Mouse (Mus musculus) spleen, adult 2 months (tissue): Measurements from ENCODE around the gene Tom1l1.

Experiments
- CTCF ChIP-seq: fragments of 200-500 bp; IDR thresholded peaks from 2 replicates; pipeline ENCODE4 v1.5.1; 2011; ENCODE audit warnings: mild to moderate bottlenecking, inconsistent platforms; ENCODE audit not compliant: insufficient read depth, insufficient read length, insufficient replicate concordance; ENCODE audit errors: extremely low read depth
- POLR2A ChIP-seq: fragments of 200-500 bp; IDR thresholded peaks from 2 replicates; pipeline ENCODE4 v1.6.1; 2011; ENCODE audit warnings: low read depth, low read length, inconsistent platforms

GRCm38 (mm10) chr11:90595826-90596225, 92.3 kb downstream of the Tom1l1 start:
- no peak for TF ChIP-seq CTCF
- TF ChIP-seq POLR2A, result no peak
